Mouse (Mus musculus) 3134 (cell line): ENCODE results near the gene Gm10961.
A peak's percentile ranks its signal among the peaks of the same experiment; 100 is the strongest.

Source experiments
- DNase-seq: peaks from one replicate; pipeline ENCODE4 v3.0.0-alpha.2; 2011; ENCODE audit warnings: low spot score; ENCODE audit not compliant: insufficient read length; ENCODE audit errors: extremely low read depth

The Gm10961 gene

GRCm38 (mm10) chr3:107630682-107631522 is at the start of gene Gm10961:
Gene Gm10961 (plus strand): TSS chr3:107631322.
- DNase-seq = peak; percentile 60

DNA sequence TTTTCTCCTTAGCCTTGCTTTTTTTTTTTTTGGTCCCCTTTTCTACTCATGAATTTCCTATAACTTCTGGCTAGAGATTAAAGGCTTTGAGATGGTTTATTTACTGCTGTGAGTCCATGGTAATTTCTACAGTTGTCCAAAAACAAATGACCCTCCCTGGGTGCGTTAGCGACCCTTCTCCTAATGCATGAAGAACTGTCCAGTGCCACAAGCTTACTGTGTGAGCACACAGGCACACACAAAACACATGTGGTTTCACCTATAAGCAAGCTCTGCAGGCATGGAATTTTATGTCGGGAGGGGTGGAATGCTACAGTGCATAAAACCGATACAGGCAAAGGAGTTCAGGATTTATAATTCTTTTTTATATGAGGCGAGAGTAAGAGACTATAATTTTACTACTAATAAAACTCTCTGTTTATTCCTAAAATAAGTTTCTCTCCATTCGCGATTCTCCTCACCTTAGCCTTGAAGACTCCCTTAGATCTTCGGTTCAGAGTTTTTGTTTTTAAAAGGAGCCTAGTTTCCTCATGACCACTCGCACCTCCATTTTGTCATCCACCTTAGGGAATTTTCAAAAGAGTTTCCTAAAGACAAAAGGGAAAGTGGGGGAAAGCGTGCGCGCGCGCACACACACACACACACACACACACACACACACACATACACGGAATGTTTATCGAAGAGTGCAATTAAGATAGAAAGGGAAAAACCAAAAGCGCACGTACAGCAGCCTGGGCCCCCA is 48.8 kb upstream of the Gm10961 start:
- DNase-seq = no peak

DNA sequence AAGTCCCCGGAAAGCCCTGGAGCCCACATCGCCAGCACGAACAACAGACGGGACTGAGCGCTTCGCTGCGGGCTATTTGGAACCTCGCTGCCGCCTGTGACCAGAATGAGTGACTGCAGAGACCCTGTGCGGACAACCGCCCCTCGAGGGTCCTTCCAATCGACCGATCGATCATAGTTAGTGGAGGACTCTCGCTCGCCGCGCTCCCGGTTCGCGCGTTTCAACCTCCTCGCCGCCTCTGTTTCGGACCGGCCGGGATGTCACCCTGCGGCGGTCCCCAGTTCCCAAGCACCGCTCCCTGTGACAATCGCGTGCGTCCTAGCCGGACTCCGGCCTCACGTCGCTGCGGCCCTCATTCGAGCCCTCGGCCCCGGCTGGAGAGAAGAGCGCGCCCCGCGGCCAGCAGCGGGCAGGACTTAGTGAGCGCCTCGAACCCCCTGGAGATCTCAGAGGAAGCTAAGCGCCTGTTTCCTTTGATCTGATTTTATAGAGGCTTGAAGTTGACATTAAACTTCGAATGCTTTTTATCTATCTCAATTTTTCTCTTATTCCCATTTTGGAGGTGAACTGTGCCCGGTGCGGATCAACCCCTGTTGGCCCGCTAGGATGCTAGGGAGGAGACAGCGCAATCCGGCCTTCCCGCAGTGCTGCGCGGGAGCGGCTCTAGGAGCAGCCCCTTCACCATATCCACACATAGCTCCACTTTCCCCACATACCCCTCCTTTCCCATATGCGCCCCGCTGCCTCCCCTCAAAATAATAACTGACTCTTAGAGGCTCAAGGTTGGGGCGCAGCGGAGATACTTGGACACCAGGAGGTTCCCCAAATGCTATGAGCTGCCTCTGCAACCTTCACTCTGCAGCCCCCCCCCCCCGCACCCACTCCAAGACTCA is 48.0 kb upstream of the Gm10961 start:
- no peak for DNase-seq

DNA sequence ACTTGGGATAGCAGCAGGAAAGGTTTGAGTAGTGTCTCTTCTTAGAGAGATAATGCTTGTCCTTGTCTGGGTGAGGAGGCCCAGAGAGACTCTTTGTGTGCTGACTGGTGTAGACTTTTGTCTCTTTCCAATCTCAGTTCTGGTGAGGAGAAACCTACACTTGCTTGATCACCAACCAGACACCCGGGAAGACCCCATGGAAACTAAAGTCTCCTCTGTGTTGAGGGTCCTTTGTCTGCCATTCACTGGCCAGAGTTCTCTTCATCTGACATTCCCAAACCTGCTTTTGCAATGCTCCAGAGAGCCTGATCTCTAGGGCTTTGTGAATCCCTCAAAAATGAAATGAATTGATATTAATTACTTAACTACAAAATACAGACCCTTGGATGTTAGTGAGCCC is 47.2 kb upstream of the Gm10961 start:
- DNase-seq = no peak

GRCm38 (mm10) chr3:107586504-107586903 is 44.6 kb upstream of the Gm10961 start:
- no peak for DNase-seq

GRCm38 (mm10) chr3:107591612-107592011 is 39.5 kb upstream of the Gm10961 start:
- no peak for DNase-seq

- no peak for DNase-seq
Measured at GRCm38 (mm10) chr3:107593632-107594031, 37.5 kb upstream of the Gm10961 start.

DNA sequence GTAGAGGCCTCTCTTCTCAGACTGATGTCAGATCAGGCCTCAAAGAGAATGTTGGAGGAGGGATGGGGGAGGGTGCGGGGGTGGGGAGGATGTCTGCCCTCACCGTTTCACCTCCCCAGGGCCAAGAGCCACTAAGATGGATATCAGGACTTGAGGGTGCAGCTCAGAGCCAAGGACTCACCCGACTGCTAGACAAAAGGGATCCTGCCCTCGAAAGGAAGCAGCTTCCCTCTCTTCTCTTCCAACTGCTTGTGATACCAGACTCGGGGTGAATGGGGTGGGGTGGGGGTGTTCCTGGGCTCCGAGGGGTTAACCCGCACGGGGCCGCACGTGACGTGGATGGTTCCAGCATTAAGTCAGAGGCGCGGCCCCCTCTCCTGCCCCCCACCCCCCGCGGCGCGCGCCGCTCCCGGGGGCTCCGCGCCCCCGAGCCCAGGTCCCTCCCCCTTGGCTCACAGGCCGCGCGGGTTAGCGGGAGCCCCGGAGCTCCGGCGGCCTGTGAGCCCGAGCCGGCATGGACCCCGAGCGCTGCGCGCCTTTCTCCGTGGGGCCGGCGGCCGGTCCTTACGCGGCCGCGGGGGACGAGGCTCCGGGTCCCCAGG is 36.4 kb upstream of the Gm10961 start, which contains the start of gene Alx3:
Alx3 (plus strand) TSS at position 370 of the 602 bp plus-strand sequence.
- DNase-seq = no peak

DNA sequence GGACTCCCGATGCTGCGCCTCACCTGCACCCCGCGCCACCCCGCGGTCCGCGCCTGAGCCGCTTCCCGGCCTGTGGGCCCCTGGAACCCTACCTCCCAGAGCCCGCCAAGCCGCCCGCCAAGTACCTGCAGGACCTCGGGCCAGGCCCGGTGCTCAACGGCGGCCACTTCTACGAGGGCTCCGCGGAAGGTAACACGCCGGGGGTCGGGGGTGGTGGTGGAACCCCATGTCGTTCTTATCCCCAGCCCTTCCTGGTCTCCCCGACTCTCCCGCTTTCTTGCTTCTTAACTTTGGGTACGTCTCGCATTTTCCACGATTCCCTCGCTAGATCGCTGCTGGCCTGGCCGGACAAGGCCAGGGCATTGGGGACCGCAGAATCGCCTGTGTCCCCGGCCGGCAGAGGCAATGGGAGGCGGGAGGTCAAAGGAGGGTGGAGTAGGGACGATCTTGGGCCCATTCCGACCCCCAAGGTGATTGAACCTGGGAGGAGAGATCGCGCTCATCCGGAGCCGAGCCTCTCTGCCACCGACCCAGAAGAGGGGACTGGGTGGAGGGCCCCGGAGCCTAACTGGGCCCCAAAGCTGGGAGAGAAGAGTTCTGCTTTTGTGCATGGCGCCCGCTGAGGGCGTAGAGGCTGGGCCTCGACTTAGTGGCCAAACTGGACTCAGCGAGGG is 35.7 kb upstream of the Gm10961 start:
- no peak for DNase-seq

GRCm38 (mm10) chr3:107595938-107596461 is 35.1 kb upstream of the Gm10961 start:
- DNase-seq = no peak

GRCm38 (mm10) chr3:107596559-107596958 is 34.6 kb upstream of the Gm10961 start:
- DNase-seq = no peak

DNA sequence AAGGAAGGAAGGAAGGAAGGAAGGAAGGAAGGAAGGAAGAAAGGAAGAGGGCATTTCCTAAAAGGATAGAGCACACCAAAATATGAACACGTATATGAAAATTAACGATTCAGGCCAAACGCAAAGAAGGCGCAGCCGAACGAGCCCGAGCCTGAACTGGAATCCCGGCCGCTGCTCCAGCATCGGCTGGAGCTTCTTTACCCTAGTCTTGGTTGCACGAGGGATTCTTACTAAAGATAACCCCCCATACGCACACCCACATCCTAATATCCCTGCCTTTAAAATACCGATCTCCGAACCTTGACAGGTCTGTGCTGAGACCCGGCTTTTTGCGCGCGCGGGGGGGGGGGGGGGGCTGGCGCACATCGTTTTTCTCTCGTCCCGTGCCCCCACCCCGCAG is 34.0 kb upstream of the Gm10961 start:
- no peak for DNase-seq

- no peak for DNase-seq
Measured at GRCm38 (mm10) chr3:107597586-107598389, 33.3 kb upstream of the Gm10961 start.

DNA sequence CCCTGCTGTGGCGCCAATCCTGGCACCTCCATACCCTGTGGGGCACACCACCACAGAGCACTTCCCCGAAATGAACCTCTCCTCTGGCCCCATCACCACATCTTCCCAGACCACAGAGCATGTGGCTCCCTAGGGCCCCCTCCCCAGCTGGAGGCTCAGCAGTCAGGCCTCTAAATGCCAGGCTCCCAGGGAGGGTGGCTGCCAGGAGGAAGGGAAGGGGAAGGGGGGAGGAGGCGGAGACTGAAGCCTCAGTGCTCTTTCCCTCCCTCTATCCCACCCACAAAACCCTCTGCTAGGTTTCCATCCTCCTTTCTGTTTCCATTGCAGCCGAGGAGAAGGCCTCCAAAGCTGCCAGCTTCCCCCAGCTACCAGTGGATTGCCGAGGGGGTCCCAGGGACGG is 31.0 kb upstream of the Gm10961 start:
- no peak for DNase-seq

DNA sequence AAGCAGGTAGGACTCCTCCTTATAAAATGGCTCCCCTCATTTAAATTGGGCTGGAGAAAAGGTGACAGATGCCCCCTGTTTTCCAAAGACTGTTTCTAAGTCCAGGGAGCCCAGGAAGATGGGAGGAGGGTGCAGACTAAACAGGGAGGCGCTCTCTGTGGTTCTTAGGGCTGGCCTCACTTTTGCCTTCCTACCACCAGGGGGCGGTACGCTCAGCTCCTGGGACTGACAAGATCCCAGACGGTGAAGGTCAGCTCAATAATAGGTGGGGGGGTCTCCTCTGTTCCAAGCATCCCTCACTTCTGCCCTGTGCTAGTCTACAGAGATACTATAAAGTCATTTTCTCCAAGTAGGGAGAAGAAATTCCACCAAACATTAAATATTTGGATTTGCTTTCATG is 25.8 kb upstream of the Gm10961 start:
- DNase-seq = no peak

- no peak for DNase-seq
Measured at GRCm38 (mm10) chr3:107607221-107607620, 23.9 kb upstream of the Gm10961 start.

DNA sequence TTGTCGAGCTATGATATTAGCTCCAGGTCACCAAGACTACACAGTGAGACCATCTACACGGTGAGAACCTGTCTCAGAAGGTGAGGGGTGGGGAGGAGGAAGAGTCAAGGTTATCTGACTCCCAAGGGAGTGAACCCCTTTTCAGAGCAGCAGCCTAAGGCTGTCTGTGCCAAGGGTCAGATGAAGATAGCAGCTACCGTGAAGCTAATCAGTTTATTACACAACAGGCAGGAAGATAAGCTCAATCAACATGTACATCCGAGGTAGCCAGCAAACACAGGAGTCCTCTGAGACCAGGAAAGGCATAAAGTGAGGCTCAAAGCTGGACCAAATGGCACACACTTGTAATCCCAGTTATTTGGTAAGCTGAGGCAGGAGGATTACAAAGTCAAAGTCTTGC is 22.3 kb upstream of the Gm10961 start:
- DNase-seq = no peak

- DNase-seq = no peak
Measured at GRCm38 (mm10) chr3:107609376-107609775, 21.7 kb upstream of the Gm10961 start.

- no peak for DNase-seq
Measured at GRCm38 (mm10) chr3:107611394-107611793, 19.7 kb upstream of the Gm10961 start.
